Mouse (Mus musculus): ENCODE results near the gene Vwa7.
A peak's percentile ranks its signal among the peaks of the same experiment; 100 is the strongest.

Gene Vwa7

DNA sequence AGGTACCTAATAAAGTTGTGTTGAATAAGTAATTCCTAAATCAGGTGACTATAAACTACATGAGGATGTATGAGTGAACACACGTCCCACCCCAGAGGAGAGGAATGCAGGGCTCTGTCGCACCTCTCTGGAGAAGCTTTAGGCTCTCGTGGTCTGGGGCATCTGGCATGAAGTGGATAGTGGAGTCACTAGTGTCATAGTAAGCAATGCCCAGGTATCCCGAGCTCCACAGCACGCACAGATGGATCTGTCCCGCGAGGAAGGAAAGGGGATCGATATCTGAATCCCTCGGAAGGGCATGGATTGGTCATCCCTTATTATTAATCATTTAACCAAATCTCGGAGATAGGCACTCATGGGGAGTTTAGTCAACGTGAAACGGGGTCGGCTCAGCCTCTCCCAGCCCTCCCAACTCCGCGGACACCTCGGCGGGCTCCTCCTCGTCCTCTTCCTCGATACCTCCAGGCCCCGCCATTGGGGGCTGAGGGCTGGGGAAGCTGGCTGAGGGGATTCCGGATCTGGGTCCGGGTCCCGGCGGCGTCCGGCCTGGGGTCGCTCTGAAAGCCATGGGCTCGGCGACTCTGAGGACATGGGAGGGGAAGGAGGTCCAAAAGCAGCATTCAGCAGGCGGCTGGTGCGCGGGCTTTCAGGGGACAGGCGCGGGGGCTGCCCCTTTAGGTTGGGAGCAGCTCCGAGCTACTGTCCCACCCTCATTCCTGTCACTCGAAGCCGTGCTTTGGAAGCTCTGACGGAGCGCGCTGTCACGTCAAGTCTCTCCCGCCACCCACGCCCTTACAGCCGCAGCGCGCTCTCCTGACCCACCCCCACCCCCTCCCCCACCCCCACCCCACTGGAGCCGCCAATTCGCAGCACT, 29.7 kb downstream of the Vwa7 start:
- peak; percentile 9 for DNase-seq (ENCODE audit: low spot score)

DNA sequence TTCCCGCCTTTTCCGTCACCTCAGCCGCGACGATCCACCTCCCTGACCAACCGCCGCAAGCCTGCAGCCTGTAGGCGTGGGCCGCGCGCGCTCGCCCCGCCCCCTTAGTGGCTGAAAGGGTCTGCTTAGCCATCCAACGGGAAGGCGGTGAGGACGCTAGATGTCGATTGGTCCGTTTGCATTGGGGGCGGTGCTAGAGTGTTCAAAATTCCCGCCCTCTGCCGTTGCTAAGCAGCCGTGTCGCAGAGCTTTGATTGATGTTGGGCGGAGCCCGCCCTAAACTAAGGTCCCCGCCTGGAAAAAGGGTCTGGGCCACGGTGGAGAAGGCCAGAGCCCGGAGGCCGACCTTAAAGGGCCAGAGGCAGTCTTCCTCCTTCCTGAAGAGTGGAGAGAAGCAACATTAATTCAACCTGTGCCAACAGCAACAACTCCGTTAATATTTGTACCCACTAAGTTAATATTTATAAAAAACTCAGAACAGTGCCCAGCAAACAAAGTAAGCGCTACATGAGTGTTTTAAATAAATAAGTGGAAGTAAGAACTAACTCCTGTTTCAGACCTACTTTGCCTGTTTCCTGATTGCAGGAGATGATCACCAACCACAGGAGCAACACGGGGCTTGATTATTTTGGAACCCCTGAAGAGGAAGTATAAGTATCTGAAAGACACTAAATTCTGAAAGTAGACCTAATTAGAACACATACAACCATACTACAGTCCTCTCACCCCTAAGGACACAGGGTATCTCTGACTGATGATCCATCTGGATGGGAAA, 30.5 kb downstream of the Vwa7 start, which contains the start of gene Msh5:
Gene Msh5, minus strand, starts transcription at position 65 of the 775 bp plus-strand sequence.
- peak; percentile 100 for DNase-seq (ENCODE audit: low spot score)

DNA sequence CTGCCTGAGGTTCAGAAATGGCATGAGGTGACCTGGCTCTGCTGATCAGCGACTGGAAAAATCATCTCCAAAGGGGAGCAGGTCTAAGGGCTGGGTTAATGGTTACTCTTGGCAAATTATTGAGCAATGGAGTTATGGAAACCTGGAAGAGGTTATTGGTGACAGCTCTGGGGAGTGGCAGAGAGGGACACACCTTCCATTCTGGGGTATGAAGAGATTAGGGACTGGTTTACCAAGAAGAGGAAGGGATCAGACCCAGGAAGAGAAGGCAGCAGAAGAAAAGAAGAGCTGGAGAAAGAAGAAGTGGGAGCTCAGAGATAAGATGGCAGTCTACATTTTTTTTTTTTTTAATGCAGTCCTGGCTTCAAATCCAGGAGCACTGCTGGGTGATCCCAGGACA, 31.3 kb downstream of the Vwa7 start:
- no peak for DNase-seq (ENCODE audit: low spot score)

DNA sequence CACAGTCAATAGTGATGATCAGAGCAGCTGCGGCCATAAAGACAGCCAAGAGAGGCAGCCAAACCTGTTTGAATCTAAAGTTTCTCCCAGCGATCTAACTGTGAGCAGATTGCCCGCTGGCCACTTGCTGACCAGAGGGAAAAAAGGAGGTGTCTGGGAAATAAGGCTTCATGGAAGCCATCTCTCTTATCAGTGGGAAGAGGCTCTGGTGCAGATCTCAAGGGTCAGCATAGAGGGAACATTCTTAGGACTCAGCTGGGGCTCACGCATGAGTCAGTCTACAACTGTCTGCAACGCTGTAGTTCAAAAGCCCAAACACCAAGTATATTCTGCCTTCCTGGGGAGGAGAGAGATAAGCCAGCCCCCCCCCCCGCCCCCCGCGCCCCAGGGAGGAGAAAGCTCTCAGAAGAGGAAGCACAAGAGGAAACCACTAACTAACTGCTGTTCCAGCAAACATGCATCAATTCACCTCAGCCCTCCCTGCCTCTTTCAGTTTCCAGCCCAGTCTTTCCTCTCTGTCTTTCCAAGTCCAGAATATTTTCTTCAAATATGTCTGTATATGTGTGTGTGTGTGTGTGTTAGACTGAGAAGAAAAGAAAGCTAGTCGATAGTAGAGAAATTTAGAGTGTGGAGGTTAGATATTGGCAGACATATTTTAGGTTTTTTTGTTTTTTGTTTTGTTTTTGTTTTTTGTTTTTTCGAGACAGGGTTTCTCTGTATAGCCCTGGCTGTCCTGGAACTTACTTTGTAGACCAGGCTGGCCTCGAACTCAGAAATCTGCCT, 32.0 kb downstream of the Vwa7 start:
- DNase-seq (ENCODE audit: low spot score) = no peak

DNA sequence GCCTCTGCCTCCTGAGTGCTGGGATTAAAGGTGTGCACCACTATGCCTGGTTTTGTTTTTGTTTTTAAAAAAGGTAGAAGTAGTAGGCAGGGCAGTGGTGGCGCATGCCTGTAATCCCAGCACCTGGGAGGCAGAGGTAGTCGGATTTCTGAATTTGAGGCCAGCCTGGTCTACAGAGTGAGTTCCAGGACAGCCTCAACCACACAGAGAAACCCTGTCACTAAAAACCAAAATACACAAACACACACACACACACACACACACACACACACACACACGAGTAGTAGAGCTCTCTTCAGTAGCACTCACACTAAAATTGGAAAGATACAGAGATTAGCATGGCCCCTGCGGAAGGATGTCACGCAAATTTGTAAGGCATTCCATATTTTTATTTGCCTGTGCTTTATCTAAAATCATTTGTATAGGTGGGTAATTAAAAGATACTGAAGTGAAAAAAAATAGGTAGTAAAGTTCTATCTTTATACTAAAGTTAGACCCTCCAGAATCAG, 32.6 kb downstream of the Vwa7 start:
- DNase-seq (ENCODE audit: low spot score) = no peak

- DNase-seq (ENCODE audit: low spot score) = peak; percentile 92
Measured at GRCm38 (mm10) chr17:35049561-35050016, 33.2 kb downstream of the Vwa7 start, which contains the start of gene Clic1. Clic1 (plus strand) TSS chr17:35049966.

- peak; percentile 68 for DNase-seq (ENCODE audit: low spot score)
Measured at GRCm38 (mm10) chr17:35050126-35050750, 33.9 kb downstream of the Vwa7 start.

DNA sequence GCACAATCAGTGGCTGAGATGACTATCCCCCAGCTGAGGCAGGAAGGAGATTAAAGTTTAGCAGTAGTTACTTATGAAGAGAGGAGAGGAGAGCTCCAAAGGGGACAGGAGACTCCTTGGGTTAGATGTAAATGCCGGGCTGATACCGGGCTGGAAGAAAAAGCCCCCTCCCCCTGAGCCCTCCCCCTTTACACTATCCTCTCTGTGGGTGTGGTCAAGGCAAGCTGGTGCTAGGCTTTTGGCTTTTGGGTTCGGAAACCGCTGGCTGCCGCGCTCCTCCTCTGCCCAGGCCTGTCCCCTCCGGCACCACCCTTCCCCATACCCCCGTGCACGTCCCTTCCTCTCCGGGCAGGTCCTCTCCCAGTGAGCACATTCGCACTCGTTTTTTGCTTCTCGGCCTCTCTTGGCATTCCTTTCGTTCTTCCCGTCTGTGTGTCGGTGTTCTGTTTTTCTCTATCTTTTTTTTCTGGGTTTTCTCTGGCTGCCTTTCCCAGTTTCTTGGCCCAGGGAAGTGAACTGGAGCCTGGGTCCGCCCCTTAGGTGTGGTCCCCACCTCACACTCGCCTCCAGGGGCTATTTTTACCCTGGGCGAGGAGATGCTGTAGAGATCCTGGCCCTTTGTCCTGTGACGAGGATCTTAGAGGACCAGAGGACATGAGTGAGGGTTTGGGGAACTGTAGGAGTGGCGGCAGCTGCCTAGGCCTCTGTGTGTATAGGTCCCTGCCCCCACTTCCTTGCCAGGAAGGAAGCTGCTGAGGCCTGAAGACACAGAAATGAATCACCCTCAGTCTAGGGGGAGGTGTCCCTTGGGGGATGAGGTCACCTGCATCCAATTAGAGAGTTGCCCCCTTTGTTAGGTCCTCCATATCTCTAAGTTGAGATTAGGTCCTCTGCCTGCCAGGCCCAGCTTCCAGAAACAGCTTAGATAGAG, 35.0 kb downstream of the Vwa7 start:
- DNase-seq (ENCODE audit: low spot score) = peak; percentile 77

GRCm38 (mm10) chr17:35052271-35052798, 36.0 kb downstream of the Vwa7 start:
- no peak for DNase-seq (ENCODE audit: low spot score)

GRCm38 (mm10) chr17:35055691-35056495, 39.5 kb downstream of the Vwa7 start:
- DNase-seq (ENCODE audit: low spot score) = no peak

GRCm38 (mm10) chr17:35057090-35057489, 40.7 kb downstream of the Vwa7 start:
- DNase-seq (ENCODE audit: low spot score) = no peak

DNA sequence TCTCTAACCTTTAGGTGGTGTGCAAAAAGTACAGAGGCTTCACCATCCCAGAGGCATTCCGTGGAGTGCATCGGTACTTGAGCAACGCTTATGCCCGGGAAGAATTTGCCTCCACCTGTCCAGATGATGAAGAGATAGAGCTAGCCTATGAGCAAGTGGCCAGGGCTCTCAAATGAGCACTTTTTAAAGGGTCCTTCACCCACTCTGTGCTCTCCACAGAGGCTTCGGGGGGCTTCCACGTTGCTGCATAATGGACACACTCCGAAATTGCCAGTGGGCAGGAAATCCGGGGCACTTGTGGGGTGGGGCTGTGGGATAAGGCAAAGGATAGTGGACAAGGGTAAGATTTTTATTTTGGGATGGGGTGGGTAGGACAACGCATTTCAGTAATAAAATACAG, 41.9 kb downstream of the Vwa7 start:
- no peak for DNase-seq (ENCODE audit: low spot score)

DNA sequence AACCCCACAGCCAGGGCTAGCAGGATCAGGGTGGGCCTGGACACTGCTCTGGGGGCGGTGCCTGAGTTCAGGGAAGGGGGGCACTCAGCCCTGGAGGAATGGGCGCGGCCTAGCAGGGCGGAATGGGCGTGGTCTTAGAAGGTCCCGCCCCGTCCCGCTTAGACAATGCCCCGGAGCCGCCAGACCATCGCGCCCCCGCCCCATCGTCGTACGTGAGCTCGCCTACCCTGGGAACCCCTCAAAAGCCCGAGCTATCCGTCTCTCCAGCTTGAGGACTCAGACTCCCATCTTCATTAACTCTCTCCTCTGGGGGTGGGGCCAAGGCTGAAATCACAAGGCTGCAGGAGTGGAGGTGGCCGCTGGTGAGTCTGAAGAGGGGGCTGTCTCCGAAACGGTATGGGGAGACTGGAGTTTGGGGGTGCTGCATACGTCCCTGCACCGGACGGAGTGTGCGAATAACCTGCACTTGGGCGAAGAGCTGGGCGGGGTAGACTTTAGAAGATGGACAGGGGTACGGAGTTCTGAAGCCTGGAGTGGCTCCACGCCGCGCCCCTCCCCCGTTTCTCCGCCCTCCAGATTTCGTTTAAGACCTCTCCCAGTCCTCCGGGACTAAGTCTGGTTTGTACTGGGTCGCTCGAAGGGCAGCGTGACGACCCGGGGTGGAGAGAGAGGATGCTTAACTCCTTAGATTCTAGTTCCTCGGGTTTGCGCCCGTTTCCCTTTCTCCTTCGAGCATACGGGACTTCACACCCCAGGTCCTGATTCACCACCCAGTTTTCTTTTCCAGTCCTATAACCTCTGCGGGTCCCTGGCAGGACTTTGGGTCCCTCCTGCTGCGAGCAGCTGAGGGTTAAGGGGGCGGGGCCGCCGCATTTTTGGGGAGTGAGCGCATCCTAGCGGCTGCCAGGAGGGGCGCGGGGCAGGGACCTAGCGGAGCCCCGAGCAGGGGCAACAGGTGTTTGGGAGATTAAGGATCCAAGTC, 42.8 kb downstream of the Vwa7 start, which contains the start of gene Ddah2:
Gene Ddah2, plus strand, starts transcription at position 125 of the 982 bp plus-strand sequence.
- DNase-seq (ENCODE audit: low spot score) = peak; percentile 99

DNA sequence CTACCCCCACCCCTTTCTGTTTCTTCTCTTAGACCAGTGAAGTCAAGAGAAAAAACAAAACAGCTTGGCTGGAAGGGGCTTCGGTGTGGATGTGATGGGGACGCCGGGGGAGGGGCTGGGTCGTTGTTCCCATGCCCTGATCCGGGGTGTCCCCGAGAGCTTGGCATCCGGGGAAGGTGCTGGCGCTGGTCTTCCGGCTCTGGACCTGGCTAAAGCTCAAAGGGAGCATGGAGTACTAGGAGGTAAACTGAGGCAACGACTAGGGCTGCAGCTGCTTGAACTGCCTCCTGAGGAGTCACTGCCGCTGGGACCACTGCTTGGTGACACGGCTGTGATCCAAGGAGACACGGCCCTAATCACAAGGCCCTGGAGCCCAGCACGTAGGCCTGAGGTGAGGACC, 43.7 kb downstream of the Vwa7 start:
- no peak for DNase-seq (ENCODE audit: low spot score)

DNA sequence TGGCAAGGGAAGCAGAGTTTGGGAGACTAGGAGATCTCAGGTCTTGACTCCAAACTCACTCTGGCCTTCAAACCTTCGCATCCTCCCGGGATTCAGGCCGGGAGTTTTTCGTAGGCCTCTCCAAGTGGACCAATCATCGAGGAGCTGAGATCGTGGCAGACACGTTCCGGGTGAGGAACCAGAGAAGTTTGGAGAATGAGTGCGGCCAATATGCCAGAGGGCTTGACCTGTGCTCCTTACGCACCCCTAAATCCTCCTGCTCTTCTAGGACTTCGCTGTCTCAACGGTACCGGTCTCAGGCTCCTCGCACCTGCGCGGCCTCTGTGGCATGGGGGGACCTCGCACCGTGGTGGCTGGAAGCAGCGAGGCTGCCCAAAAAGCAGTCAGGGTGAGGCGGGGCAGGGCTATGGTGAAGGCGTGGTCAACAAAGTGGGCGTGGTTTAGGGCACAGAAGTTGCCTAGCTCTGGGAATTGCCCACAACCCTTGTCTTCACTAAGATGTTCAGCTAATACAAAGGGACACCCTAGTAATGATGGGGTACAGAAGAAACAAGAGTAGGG, 44.4 kb downstream of the Vwa7 start:
- DNase-seq (ENCODE audit: low spot score) = no peak

DNA sequence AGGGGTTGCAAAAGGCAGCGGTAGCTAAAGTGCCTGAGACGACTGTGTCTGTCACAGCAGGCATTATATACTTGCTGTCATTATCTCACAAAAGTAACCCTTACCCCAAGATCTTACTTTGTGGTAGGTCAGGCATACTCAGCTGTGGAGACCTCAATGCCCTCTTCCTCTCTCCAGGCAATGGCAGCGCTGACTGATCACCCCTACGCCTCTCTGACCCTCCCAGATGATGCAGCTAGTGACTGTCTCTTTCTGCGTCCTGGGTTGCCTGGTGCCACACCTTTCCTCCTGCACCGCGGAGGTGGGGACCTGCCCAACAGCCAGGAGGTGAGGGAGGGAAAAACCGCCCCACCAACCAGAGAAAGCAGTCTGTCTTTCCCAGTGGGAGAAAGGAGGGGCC, 44.9 kb downstream of the Vwa7 start:
- no peak for DNase-seq (ENCODE audit: low spot score)

- DNase-seq (ENCODE audit: low spot score) = no peak
Measured at GRCm38 (mm10) chr17:35063466-35063865, 47.1 kb downstream of the Vwa7 start.

Data from retina, embryonic 14.5 days (tissue).